Mouse (Mus musculus) intestine, postnatal 0 days (tissue): ENCODE data around the gene Uhrf1bp1l. TPM values are rescaled to one million over a fixed set of nuclear protein-coding genes. Genes with fewer than 3 reads are reported as not detected.

Source experiments
- ATAC-seq: fragments of 200-750 bp; cut with Nextera tagmentation; 2 replicates; pipeline ENCODE4 v1.8.0; 2017; ENCODE audit warnings: mild to moderate bottlenecking, moderate TSS enrichment, moderate library complexity
- H3K27ac ChIP-seq: fragments of 300-500 bp; sonication (generic); 2 replicates; pipeline ENCODE4 v1.5.1; 2014; ENCODE audit warnings: mild to moderate bottlenecking, low read depth, low read length, moderate library complexity
- H3K27me3 ChIP-seq: fragments of 300-500 bp; sonication (generic); replicated peaks from 2 replicates; pipeline ENCODE4 v1.6.1; 2014; ENCODE audit warnings: low read length, mixed read lengths; ENCODE audit not compliant: control insufficient read depth, insufficient read depth
- H3K36me3 ChIP-seq: fragments of 300-500 bp; sonication (generic); 2 replicates; pipeline ENCODE4 v1.6.1; 2014; ENCODE audit warnings: mild to moderate bottlenecking, moderate library complexity; ENCODE audit not compliant: control insufficient read depth, insufficient read depth
- H3K4me1 ChIP-seq: fragments of 300-500 bp; sonication (generic); replicated peaks from 2 replicates; pipeline ENCODE4 v1.6.1; 2014; ENCODE audit warnings: antibody characterized with exemption, low read length, mixed read lengths; ENCODE audit not compliant: control insufficient read depth, insufficient read depth
- H3K4me2 ChIP-seq: fragments of 300-500 bp; sonication (generic); replicated peaks from 2 replicates; pipeline ENCODE4 v1.6.1; 2014; ENCODE audit warnings: low read depth, mild to moderate bottlenecking, moderate library complexity
- H3K4me3 ChIP-seq: fragments of 300-500 bp; sonication (generic); 2 replicates; pipeline ENCODE4 v1.5.1; 2014; ENCODE audit warnings: low read depth, low read length
- H3K9ac ChIP-seq: fragments of 300-500 bp; sonication (generic); 2 replicates; pipeline ENCODE4 v1.6.1; 2014; ENCODE audit warnings: mild to moderate bottlenecking, low read depth, low read length
- H3K9me3 ChIP-seq: fragments of 300-500 bp; sonication (generic); 2 replicates; pipeline ENCODE4 v1.6.1; 2016; ENCODE audit warnings: mixed run types; ENCODE audit not compliant: control insufficient read depth
- CTCF ChIP-seq: sonication (generic); IDR thresholded peaks from 2 replicates; pipeline ENCODE4 v1.5.1; 2016; ENCODE audit warnings: low read depth, mild to moderate bottlenecking, control low read depth, antibody characterized with exemption, moderate library complexity
- WGBS: fragments of 180-500 bp; shearing (Covaris S2); extraction: QIAGEN DNeasy Blood & Tissue Kit; methylation state at CpG from one replicate; pipeline ENCODE4 v1.1.7; 2014; 5-methylcytosine and 5-hydroxymethylcytosine counted together
- polyA plus RNA-seq: library from polyadenylated mRNA; unstranded; fragments of >200 nt; fragmentation: Nextera tagmentation; extraction: Ambion mirVana; gene quantifications from 2 replicates; pipeline ENCODE4 v1.2.1, GENCODE M21; 2015

Uhrf1bp1l gene
- polyA plus RNA-seq, 1 experiment from 2014 or later: 8.0 TPM

DNA sequence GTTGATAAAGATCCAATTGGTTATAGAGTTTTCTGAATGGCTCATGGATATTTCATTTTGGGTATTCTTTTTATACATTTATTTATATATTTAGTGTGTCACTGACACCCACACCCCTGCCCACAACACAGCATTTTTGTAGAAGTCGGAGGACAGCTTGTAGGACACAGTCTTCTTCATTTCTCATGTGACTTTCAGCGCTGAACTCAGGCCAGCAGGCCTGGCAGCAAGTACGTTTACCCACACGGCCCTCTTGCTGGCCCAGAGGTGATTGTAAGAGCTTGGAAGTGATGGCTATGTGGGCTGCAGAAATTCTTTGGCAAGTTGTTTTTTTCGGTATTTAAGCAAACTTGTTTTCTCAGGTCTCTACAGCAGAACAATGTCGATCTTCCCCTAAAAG lies 49.3 kb downstream of the Uhrf1bp1l start:
- no peaks in the 10 kb centered on the region for H3K4me1 ChIP-seq
- H3K9me3 ChIP-seq: no peaks in the 10 kb centered on the region
- no peak overlapping the region for H3K4me2 ChIP-seq
- H3K36me3 ChIP-seq: no peaks in the 10 kb centered on the region; the same call in 1 of the 2 replicates
- no peak for ATAC-seq
- H3K9ac ChIP-seq: no peak overlapping the region
- no peak for TF ChIP-seq CTCF
- no peak overlapping the region for H3K4me3 ChIP-seq
- H3K27ac ChIP-seq: no peak overlapping the region
- 94% methylated on average over 6 of the region's 6 CpGs for WGBS
- H3K27me3 ChIP-seq: no peaks in the 10 kb centered on the region

DNA sequence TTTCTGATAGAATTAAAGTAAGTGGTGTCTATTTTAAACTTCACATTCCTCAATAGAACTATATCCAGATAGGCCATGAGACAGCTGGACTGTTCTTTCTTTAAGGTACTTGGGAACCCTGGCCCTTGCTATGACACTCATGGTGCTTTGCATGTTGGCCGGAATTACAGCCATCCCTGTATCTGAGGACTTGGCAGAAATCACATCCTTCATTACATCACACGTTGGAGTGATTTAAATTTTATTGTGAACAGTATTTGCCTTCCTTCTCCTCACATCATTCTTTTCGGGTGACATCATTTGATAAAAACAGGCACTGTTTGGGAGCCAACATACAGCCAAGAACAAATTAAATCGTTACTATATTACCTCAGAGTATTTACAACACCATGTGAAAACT lies 74.4 kb downstream of the Uhrf1bp1l start:
- H3K27me3 ChIP-seq: no peaks in the 10 kb centered on the region

DNA sequence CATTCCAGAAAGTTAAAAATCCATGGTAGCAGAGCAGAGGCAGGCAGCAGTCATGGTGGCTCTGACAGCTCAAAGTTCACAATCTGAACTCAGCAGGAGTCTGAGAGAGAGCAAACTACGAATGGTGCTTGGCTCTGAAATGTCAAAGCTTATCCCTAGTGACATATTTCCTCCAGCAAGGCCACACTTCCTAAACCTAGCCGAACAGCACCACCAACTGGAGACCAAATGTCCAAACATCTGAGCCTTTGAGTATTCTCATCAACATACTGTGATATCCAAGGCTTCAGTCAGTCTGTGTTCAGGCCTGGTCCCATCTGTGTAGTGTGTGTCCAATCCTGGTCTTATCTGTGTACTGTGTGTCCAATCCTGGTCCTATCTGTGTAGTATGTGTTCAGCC lies 79.1 kb downstream of the Uhrf1bp1l start:
- ATAC-seq: no peak
- WGBS: 25% methylated on average over 2 of the region's 2 CpGs
- no peaks in the 10 kb centered on the region for H3K36me3 ChIP-seq

More for the DNA sequence above, 74.4 kb downstream of the Uhrf1bp1l start:
- Histone ChIP-seq H3K4me2 (no peak overlapping the region), H3K9me3 (no peaks in the 10 kb centered on the region), H3K4me3 (no peak overlapping the region), H3K27ac (no peak overlapping the region), H3K4me1 (no peaks in the 10 kb centered on the region), H3K9ac (no peak overlapping the region), H3K36me3 (peaks cover 6% of the 10 kb centered on the region)
- WGBS: 67% methylated on average over 4 of the region's 4 CpGs
- no peak for ATAC-seq
- no peak for TF ChIP-seq CTCF

DNA sequence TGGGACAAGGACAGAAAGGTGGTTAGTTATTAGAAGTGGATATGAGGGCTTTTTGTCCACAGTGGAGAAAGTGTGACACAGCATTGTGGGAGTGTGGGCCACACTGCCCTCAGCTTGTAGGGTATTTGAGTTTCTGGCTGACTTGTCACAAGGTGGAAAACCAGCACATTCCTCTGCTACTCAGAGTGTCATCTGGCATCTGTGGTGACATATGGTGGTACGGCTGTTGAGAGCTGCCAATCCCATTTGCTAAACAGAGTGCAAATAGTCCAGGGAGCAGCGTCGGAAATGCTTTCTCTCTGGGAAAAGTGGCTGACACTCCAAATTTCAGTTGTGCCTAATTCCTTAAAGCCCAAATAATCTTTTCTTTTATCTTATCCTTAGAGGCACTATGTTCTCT lies 82.1 kb downstream of the Uhrf1bp1l start:
- no peaks in the 10 kb centered on the region for H3K4me1 ChIP-seq
- no peak overlapping the region for H3K9ac ChIP-seq
- H3K9me3 ChIP-seq: no peaks in the 10 kb centered on the region
- H3K27ac ChIP-seq: no peak overlapping the region
- H3K27me3 ChIP-seq: no peaks in the 10 kb centered on the region
- H3K4me2 ChIP-seq: no peak overlapping the region
- no peak for TF ChIP-seq CTCF
- H3K4me3 ChIP-seq: no peak overlapping the region
- 71% methylated on average over 3 of the region's 3 CpGs for WGBS
- H3K36me3 ChIP-seq: no peaks in the 10 kb centered on the region
- ATAC-seq: no peak

More for the DNA sequence above, 79.1 kb downstream of the Uhrf1bp1l start:
- Histone ChIP-seq H3K9ac (no peak overlapping the region), H3K4me2 (no peak overlapping the region), H3K4me1 (no peaks in the 10 kb centered on the region), H3K9me3 (no peaks in the 10 kb centered on the region), H3K4me3 (no peak overlapping the region), H3K27ac (no peak overlapping the region), H3K27me3 (no peaks in the 10 kb centered on the region)
- TF ChIP-seq CTCF: peak; percentile 73

DNA sequence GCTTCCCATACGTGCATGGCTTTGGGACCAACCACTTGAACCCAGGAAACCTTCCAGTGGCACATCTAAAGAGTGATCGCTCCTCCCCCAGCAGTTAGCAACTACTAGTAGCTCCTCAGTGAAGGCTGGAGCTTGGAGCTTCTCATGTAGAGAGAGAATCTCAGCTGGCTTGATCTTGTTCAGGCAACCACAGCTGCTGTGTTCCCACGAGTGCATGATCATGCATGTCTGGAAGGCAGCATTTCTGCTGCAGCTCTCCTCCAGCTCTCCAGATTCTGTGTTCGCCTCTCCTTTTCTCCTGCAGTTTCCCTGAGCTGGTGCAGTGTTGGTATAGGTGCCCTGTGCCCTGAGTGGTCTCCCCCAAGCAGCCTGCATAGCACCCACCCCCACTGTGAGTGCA lies 87.5 kb downstream of the Uhrf1bp1l start:
- Histone ChIP-seq H3K36me3 (no peaks in the 10 kb centered on the region), H3K9ac (no peak overlapping the region), H3K27ac (no peak overlapping the region), H3K4me1 (no peaks in the 10 kb centered on the region), H3K9me3 (no peaks in the 10 kb centered on the region), H3K27me3 (no peaks in the 10 kb centered on the region), H3K4me3 (no peak overlapping the region), H3K4me2 (no peak overlapping the region)
- WGBS: 64% methylated on average over 4 of the region's 4 CpGs
- ATAC-seq: no peak
- TF ChIP-seq CTCF: no peak

DNA sequence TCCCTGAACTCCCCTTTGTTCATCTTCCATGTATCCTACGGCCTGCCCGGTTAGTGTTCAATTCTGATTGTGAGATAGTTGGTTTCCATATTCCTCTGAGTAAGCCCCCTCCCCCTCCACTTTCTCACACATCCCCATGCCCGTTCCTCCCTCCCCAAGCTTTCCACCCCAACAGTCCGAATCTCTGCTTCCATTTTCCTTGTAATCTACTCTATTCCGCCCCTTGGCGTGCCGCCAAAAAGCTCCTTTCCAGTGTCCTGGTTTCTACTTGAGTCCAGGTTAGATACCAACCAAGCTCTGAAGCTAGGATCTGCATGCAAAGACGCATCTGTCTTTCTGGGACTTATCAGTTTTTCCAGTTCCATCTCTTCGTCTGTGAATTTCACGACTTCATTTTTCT lies 88.4 kb downstream of the Uhrf1bp1l start:
- Histone ChIP-seq H3K4me1 (no peaks in the 10 kb centered on the region), H3K9ac (no peak overlapping the region), H3K36me3 (no peaks in the 10 kb centered on the region), H3K27me3 (no peaks in the 10 kb centered on the region), H3K27ac (no peak overlapping the region), H3K9me3 (no peaks in the 10 kb centered on the region), H3K4me3 (no peak overlapping the region), H3K4me2 (no peak overlapping the region)
- ATAC-seq: no peak
- 79% methylated on average over 10 of the region's 10 CpGs for WGBS
- TF ChIP-seq CTCF: no peak

DNA sequence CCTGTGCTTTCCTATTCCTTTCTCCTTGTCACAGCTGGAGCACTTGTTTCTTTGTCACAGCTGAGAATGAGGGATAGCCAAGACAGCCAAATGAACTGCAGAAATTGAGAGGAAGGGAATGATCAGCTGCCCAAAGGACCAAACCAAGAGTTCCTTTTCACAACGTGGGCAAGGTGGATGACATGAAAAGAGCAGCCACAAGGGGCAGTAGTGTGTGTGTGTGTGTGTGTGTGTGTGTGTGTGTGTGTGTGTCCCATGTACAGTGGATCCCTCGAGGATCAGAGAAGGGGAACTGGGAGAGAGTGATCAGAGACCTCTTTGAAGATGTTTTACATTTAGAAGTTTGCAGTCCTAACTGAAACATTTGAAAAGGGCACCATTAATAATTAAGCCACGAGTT lies 92.7 kb downstream of the Uhrf1bp1l start:
- Histone ChIP-seq H3K4me3 (no peak overlapping the region), H3K27ac (no peak overlapping the region)

More for the DNA sequence above, 92.7 kb downstream of the Uhrf1bp1l start:
- H3K27me3 ChIP-seq: no peaks in the 10 kb centered on the region
- ATAC-seq: no peak
- no peaks in the 10 kb centered on the region for H3K4me1 ChIP-seq
- WGBS: 45% methylated on average over 3 of the region's 3 CpGs
- TF ChIP-seq CTCF: peak; percentile 36
- no peak overlapping the region for H3K4me2 ChIP-seq
- H3K9ac ChIP-seq: no peak overlapping the region
- H3K36me3 ChIP-seq: no peaks in the 10 kb centered on the region
- H3K9me3 ChIP-seq: no peaks in the 10 kb centered on the region
